Mouse (Mus musculus) embryo, embryonic 11 days (tissue): ENCODE results near the gene Rpsa.
"Not testable (repeated sequence)": the region's sequence is repeated elsewhere in the genome, so short reads cannot be mapped to it uniquely, and the experiment has no call there.

Source experiments
- DNase-seq: peaks from one replicate; pipeline ENCODE4 v3.0.0-alpha.2; 2015

Rpsa gene

DNA sequence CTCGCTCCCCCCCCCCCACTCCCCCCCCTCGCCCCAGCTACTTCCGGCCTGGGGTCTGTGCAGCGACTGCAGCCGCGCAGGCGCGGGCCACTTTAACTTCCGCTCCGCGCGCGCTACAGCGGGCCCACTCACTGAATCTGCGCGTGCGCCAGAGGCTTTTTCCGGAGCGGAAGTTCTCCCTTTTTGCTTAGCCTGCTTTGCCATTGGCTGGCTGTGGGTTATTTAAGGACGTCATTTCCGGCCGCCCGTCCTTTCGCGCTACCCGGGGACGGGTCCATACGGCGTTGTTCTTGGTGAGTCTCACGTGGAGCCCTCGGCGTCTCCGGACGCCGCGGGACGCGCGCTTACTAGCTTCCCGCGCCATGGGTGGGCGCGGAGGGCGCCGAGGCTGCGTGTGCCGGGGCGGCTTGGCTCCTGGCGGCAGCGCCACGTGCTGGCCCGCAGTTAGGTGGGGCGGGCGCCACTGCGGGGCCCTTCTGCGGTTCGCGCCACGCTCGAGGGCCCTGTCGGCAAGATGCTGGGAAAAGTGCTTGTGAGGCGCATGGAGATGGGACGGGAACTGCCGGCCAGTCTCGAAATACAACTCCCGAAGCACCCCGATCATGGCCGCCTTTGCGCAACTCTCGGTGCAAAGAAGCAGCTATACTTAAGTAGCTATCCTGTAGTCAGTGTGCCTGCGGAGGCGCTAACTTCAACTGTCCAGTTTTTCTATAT is at the start of gene Rpsa:
Gene Rpsa (plus strand): TSS at position 152 of the 714 bp plus-strand sequence.
- peak; percentile 99 for DNase-seq

DNA sequence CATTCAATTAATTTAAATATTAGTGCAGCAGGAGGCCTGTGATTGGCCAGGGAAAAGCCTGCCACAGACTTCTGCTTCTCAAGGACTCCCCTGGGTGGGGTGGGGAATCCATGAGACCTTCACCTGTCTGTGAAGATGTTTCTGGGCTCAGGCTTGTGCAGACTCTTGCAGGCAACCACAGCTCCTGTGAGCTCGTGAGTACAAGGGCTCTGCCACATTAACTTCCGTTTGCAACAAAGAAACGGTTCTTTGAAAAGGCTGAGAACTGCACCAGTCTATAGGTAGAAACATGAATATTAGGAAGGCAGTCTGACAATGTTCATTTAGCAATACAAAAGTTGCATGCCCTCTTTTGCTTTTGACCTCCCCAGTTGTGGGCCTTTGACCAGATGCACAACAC is 49.2 kb upstream of the Rpsa start:
- DNase-seq = no peak

DNA sequence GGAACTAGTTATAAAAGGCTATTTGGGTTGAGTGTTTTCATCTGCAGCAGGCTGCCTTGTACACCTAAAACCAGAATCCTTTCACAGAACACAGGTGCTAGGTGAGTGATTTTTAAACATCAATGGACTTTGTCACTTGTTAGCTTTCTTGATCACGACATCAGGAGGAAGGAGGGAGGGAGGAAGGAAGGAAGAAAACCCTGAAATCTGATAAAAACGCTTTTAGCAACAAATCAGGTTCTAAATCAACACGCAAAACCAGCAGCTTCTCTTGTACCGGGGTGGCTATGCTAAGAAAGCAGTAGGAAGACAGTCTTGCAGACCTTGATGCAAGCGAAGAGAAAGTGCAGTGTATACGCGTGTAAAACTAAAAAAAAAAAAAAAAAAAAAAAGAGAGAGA is 47.6 kb upstream of the Rpsa start:
- DNase-seq = no peak

DNA sequence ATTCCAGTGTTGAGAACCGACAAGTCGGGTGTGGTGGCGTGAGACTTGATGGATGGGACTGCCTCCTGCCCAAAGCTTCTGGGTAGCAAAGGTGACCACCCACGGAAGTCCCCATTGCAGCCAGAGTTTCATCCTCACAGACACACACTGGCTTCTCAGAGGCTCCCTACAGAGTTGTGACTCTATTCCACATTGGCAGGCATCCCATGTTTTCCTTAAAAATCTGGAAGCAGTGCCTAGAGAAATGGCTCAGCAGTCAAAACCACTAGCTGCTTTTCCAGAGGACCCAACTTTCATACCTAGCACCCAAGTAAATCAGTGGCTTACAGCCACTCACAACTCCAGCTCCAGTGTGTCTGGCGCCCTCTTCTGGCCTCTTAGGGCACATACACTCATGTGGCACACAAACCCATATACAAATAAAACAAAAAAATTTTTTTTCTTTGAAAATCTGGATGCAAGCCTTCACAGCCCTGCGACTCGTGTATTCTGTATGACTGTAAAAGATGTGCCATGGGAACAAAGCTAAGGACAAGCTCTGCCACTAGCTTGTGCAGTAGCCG is 46.9 kb upstream of the Rpsa start:
- DNase-seq = no peak

DNA sequence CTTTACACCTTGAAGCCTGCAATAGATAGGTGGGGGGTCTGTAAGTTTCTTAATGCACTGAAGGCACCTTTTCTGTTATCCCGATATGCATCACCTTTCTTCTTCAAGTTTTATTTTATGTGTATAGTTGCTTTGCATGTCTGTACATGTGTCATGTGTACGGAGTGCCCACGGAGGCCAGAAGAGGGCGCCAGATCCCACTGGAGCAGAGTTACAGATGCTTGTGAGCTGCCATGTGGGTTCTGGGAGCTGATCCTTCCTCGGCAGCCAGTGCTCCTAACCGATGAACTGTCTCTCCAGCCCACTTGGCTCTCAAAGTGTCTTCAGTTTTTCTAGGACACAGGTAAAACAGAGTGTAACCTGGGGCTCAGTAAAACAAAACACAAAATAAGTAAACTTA is 46.2 kb upstream of the Rpsa start:
- DNase-seq = peak; percentile 14

DNA sequence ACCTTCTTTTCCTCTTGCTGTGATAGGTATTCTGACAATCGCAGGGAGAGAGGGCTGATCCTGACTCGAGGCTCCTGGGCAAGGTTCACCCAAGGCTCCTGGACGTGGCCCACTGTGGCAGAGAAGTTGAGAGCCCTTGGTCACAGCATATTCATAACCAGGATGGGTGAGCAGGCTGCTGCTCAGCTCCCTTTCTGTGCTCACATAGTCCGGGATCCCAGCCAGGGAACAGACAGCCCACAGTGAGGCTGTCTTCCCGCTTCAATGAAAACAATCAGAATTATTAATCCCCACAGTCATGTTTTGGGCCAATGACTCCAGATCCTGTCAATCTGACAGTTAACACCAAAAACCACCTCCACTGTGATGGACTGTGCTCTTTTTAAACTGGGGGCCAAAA is 45.5 kb upstream of the Rpsa start:
- DNase-seq = no peak

DNA sequence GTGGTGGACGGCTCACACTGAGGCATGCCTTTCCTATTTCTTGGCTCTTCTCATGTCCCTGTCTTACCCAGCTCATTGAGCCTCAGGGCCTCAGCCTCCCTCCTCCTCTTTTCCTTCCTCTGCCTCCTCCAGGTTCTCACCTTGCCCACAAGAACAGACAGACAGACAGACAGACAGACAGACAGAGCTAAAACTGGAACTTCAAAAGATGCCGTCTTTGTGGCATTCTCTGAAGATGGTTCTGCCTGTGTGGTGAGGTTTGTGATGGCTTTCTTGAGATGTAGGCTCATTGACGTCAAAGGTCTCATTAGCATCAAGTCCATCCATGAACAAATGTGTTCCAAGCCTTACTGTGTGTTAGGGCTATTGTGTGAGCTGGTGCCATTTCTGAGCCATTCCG is 44.8 kb upstream of the Rpsa start:
- no peak for DNase-seq

DNA sequence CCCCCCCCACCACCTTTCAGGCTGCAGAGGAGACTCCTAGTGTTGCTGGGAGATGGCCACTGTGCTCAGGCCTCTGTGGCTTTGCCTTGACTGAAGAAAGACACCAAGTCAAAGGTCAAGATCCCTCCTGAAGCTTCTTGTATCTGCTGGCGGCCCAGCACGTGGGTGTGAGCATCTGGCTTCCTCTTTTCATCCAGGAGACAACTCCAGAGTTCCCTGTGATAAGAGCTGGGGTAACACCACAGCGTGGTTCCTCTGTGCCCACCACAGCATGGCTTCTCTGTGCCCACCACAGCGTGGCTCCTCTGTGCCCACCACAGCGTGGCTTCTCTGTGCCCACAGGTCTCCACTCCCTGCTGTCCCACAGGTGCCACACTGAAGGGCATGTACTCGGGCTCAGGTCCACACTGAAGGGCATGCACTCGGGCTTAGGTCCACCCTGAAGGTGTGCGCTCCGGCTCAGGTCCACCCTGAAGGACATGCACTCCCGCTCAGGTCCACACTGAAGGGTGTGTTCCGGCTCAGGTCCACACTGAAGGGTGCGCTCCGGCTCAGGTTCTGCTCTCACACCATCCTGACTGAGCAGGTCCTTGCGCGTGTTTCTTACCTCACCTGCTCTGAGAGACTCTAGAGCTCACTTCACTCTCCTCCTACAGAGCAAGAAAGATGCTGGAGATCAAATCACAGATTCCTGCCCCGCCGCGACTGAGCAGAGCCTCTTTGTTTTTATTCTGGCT is 44.2 kb upstream of the Rpsa start:
- no peak for DNase-seq

DNA sequence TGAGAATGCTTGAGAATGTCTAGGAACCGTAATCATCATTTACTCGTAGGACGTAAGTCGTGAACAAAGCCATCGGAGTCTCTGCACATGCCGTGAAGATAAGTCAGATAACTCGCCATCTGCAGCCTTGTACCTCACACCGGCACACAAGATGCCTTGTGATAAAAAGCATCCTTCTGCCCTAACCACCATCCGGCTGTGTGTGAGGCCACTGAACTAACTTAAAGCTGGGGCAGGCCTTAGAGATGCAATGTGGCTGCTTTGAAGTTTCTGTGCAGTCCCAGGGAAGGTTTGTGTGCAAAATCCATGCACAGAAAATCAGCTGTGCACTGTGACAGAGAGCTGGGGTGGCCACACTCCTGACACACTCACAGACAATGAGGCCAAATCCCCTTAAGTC is 43.1 kb upstream of the Rpsa start:
- no peak for DNase-seq

DNA sequence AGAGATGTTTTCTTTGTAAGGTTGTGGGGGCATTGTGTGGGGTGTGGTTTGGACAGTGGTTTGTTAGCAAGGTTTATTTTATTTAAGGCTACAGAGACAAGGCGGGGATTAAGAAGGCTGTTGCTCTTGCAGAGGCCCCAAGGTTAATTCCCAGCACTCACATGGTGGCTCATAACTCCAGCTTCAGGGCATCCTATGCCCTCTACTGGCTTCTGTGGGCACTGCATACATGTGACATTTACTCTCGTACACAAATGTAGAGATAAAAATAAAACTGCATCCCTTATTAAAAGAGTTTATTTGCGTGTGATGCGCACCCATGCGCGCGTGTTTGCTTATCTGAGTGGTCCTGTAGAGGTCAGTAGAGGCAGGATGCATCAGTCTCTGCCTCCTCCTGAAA is 38.4 kb upstream of the Rpsa start:
- DNase-seq = no peak

DNA sequence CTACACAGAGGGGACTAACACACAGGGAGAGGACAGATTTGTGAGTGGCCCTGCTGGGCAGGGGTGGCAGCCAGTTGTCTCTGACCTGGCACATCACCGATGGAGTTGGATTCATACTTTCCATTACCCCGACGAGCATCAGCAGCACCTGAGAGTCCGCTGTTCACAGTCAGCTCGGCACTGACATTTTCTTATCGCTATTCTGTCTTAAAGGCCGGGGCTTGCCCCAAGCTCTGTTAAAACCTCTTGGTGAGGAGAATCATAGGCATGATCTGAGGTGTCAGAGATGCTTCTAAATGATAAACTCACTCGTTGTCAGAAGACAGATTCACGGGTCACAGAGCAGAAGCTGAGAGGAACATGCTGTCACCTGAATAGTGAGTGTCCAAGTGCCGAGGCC is 36.4 kb upstream of the Rpsa start:
- no peak for DNase-seq

DNA sequence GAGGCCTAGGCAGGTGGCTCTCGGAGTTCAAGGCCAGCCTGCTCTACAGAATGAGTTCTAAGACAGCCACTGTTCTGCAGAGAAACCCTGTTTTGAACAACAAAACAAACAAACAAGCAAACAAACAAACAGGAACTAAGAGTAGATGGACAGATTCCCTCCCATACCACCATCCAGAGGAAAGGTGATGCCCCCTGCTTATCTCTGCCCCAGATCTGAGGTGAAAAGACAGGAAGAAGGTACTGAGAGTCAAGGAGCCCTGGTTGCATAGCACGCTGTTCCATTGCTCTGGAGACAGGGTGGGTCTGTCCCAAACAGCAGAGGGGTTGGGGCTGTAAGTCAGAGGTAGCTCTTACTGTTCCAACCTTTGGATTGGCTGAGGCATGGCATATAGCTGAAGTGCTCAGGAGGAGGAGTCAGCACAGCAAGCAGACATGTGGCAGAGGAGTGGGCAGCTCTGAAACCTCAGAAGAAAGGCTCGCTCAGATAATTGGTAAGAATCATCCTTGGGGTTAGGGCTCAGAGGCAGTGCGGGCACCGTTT is 35.7 kb upstream of the Rpsa start, which contains the start of gene Ccr8:
Gene Ccr8 (plus strand): TSS at position 419 of the 543 bp plus-strand sequence.
- DNase-seq = no peak

DNA sequence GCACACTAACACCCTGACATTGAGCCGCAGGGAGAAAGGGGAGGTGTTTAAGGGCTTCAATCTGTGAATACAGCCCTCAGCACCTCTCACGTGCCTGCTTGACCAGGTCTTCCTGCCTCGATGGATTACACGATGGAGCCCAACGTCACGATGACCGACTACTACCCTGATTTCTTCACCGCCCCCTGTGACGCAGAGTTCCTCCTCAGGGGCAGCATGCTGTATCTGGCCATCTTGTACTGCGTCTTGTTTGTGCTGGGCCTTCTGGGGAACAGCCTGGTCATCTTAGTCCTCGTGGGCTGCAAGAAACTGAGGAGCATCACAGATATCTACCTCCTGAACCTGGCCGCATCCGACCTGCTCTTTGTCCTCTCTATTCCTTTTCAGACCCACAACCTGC is 33.8 kb upstream of the Rpsa start:
- no peak for DNase-seq

DNA sequence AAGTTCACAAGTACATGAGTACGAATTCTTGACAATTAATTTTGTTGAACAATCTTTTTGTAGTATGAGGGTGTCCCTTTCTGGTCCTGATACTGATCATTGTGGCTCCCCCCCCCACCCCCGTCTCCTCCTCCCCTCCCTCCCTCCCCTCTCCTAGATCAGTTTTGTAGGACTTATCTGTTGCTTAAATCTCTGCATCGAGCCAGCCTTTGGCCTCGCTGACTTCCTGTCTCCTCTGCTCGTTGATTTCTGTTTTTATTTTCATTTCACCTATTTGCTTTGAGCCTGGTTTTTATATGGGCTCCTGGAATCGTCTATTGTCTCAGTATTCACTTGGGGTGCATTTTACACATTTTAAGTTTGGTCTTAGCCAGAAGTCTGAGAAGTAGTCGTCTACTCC is 31.6 kb upstream of the Rpsa start:
- DNase-seq = no peak

DNA sequence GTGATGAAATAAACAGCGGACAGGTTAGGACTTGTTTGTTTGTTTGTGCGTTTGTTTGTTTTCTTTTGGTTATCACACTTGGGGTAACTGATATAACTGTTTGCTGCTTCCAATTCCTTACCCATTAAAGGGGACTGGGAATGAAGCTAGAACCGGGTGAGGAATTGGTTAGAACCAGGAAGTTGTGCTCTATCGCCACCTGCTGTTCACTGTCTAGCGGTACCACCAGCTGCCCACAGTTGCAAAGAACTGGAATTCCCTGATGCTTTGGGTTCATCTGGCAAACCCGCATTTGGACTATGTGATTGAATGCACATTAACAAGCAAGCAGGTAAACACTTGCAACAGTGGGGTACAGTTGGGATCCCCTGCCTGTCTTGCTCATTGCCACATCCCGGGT is 28.8 kb upstream of the Rpsa start:
- peak; percentile 79 for DNase-seq

DNA sequence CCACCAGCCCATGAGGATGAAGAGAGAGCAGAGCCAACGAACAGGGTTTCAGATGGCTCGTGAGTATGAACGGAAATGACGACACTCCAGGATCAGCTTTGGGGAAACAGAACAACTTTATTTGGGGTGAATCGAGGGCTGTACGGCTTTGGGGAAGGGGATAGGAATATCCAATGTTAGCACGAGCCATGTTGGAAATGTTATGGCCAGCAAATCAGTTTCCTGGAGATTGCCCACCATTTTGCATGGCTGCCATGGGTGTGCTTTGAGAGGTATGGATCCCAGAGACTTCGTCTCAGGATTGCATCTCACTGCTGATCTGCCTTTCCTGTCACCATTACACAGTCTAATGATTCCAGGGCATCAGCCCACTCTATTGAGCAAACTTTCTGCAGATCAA is 28.2 kb upstream of the Rpsa start:
- no peak for DNase-seq

DNA sequence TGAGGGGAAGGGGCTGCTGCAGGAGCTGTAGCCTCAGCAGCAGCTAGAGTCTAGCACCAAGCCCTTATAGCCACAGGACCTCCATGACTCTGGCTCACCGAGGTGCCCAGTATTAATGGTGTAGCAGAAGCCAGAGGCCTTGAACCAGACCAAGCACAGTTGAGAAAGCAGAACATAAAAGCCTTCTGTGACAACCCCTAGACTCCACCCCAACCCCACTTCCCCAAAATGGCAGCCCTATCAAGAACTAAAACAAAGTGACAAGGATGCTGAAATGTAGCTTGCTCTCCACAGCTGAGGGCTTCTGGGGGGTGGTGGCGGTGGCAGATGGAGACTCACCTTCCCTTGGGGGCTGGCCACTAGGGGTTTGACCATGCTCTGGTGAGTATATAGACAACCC is 26.3 kb upstream of the Rpsa start:
- no peak for DNase-seq

DNA sequence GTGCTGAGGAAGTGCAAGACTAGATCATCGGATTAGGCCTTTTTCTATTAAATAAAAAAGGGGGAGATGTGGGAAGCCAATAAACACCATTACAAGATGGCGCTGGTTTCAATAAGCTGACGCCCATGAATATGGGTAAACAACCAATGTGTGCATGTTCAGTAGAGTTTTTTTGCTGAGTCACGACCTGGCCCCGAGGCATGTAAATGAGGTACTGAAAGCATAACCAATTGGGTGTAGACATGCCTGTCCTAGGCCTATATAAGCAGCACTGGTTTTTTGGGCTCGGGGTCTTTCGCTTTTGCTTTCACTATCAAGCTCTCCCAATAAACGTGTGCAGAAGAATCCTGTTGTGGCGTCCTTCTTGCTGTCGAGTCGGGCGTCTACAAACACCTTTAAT is 18.5 kb upstream of the Rpsa start:
- DNase-seq = not testable (repeated sequence)

DNA sequence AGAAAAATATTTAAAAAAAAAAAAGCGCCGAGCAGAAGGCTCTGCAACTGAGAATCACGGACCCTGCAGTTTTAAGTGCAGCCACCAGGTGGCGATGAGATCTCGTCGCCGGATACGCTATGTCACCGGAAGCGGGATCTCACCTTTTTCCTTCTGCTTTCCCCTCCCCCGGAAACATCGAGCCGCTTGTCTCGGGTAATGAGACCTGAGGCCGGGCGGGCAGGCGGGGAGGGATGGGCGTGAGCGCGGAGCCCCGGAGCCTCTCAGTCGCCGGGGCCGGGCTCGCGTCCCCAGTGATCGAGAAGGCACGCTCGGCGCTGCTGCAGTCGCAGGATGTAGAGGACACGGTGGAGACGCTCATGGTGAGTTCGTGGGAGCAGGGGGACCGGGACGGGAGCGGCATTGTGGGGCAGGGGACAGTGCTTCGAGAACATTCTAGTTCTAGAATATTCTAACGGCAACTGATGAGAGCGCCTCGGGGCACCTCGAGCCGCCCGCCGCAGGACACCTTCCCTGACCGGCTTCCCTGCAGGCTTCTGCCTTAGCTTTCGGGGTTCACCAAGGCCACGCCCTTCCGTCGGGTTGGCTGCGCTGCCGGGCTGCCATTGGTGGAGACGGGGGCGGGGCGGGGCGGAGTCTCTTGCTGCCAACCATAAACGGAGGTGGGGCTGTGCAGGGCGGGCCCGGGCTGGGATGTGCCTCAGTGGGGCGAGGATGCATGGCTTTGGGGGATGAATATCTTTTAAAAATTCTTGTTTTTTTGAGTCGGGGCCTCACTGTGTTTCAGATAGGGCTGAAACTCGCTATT is 17.1 kb upstream of the Rpsa start, which contains the start of gene Slc25a38:
Gene Slc25a38 (plus strand): TSS at position 164 of the 808 bp plus-strand sequence.
- peak; percentile 95 for DNase-seq

DNA sequence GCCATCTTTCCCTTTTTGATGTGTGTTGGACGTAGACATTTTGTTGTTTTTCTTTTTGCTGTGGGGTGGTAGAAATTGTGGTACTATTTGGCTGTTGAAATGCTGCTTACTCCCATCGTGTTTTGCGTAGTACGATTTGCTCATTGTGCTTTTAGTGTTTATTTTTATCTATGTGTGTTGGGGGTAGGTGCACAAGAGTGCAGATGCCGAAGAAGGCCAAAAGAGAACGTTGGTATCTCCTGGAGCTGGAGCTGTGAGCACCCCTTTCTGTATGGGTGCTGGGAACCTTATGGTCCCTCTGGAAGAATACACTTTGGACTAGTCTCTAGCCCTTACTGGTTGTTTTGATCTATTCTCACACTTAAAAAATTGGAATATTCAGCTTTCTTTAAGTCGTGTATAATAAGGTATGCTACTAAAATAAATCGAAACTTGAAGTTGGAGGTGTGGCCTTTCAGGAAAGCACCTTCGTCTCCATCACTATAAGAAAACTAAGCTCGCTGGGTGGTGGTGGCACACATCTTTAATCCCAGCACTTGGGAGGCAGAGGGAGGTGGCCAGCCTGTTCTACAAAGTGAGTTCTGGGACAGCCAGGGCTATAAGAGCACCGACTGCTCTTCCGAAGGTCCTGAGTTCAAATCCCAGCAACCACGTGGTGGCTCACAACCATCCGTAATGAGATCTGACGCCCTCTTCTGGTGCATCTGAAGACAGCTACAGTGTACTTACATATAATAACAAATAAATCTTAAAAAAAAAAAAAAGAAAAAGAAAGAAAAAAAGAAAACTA is 16.1 kb upstream of the Rpsa start:
- DNase-seq = no peak

DNA sequence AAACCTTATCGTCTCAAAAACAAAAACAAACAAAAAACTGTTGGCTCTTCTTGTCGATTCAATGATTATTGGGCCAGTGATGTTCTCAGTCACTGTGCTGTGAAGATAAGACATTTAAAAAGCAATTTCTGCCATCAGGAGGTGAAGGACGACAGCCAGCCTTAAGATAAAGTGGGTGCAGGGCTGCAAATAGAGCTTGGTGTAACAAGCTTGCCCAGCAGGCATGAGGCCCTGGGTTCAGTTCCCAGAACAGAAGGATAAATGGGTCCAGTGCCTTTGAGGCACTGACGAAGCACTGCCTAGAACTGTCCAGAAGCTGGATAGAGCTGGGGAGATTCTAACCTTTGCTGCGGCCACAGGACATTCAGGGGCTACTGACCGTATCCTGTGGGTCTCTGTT is 15.0 kb upstream of the Rpsa start:
- no peak for DNase-seq

DNA sequence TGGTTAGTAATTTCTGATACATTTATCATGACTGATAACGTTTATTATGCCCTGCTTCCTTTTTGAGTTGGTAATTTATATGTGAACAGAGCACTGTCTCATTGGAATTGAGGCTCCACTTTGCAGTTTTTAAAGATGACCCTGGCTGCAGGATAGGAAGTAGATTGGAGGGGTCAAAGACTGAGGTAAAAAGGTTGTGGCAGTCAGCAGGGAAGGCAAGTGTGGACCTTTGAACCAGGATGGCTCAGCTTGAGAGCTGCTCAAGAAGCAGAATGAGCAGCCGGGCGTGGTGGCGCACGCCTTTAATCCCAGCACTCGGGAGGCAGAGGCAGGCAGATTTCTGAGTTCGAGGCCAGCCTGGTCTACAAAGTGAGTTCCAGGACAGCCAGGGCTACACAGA is 14.0 kb upstream of the Rpsa start:
- DNase-seq = no peak
